Mouse (Mus musculus) myocyte (in vitro differentiated cells): ENCODE results near the gene Iqgap1. TPM values are rescaled to one million over a fixed set of nuclear protein-coding genes. Genes with fewer than 3 reads are reported as not detected.

Experiments used
- H3K27me3 ChIP-seq: one replicate; pipeline ENCODE4 v1.6.1; 2011; ENCODE audit not compliant: control insufficient read depth, insufficient read depth, insufficient read length
- H3K36me3 ChIP-seq: one replicate; pipeline ENCODE4 v1.6.1; 2011; ENCODE audit not compliant: control insufficient read depth, insufficient read depth
- H3K4me2 ChIP-seq: one replicate; pipeline ENCODE4 v1.6.1; 2011; ENCODE audit warnings: low read depth, control low read depth
- H3K4me3 ChIP-seq: one replicate; pipeline ENCODE4 v1.5.1; 2011; ENCODE audit warnings: mild to moderate bottlenecking, control low read depth, moderate library complexity
- H3K79me2 ChIP-seq: one replicate; pipeline ENCODE4 v1.6.1; 2011; ENCODE audit not compliant: control insufficient read depth, insufficient read depth
- H3ac ChIP-seq: one replicate; pipeline ENCODE4 v1.6.1; 2011; ENCODE audit not compliant: control insufficient read depth, insufficient read length
- CEBPB ChIP-seq: IDR thresholded peaks from 2 replicates; pipeline ENCODE4 v1.6.1; 2011; ENCODE audit warnings: mild to moderate bottlenecking, moderate library complexity; ENCODE audit not compliant: poor library complexity, insufficient read depth, severe bottlenecking
- E2F4 ChIP-seq: IDR thresholded peaks from one replicate; pipeline ENCODE4 v1.6.1; 2011; ENCODE audit warnings: mild to moderate bottlenecking, control low read depth, moderate library complexity; ENCODE audit not compliant: insufficient read depth
- MAX ChIP-seq: IDR thresholded peaks from one replicate; pipeline ENCODE4 v1.6.1; 2011; ENCODE audit warnings: low read depth, mild to moderate bottlenecking, control low read depth
- MYOD1 ChIP-seq, 3 experiments: IDR thresholded peaks; one replicate each; pipeline ENCODE4 v1.6.1; 2011; ENCODE audit warnings: control low read depth in 2 of 3, low read depth in 2 of 3, mild to moderate bottlenecking in 2 of 3, moderate library complexity in 1 of 3; ENCODE audit not compliant: insufficient read length in 2 of 3, control insufficient read depth in 1 of 3
- MYOG ChIP-seq, 3 experiments: IDR thresholded peaks; one replicate each; pipeline ENCODE4 v1.6.1; 2011; ENCODE audit warnings: control low read depth in 2 of 3, low read depth in 2 of 3, mild to moderate bottlenecking in 2 of 3; ENCODE audit not compliant: insufficient read length in 2 of 3, control insufficient read depth in 1 of 3, insufficient read depth in 1 of 3
- POLR2A ChIP-seq: IDR thresholded peaks from one replicate; pipeline ENCODE4 v1.6.1; 2011; ENCODE audit warnings: low read depth, mild to moderate bottlenecking, control low read depth, moderate library complexity; ENCODE audit not compliant: insufficient read length
- POLR2AphosphoS2 ChIP-seq: IDR thresholded peaks from one replicate; pipeline ENCODE4 v1.6.1; 2011; ENCODE audit warnings: low read depth, control low read depth; ENCODE audit not compliant: insufficient read length
- REST ChIP-seq: IDR thresholded peaks from one replicate; pipeline ENCODE4 v1.6.1; 2011; ENCODE audit warnings: mild to moderate bottlenecking, control low read depth, moderate library complexity; ENCODE audit not compliant: insufficient read depth, insufficient read length
- SRF ChIP-seq: IDR thresholded peaks from one replicate; pipeline ENCODE4 v1.6.1; 2011; ENCODE audit warnings: low read depth; ENCODE audit not compliant: control insufficient read depth, insufficient read length
- TCF12 ChIP-seq: IDR thresholded peaks from one replicate; pipeline ENCODE4 v1.6.1; 2011; ENCODE audit warnings: mild to moderate bottlenecking, control low read depth; ENCODE audit not compliant: poor library complexity, insufficient read depth, severe bottlenecking
- TCF3 ChIP-seq: IDR thresholded peaks from one replicate; pipeline ENCODE4 v1.6.1; 2011; ENCODE audit warnings: low read depth, control low read depth; ENCODE audit not compliant: insufficient read length
- USF1 ChIP-seq: IDR thresholded peaks from one replicate; pipeline ENCODE4 v1.6.1; 2011; ENCODE audit warnings: low read depth, mild to moderate bottlenecking, control low read depth, moderate library complexity
- polyA plus RNA-seq: library from polyadenylated mRNA; unstranded; fragments of >200 nt; fragmentation: generic; extraction: Trizol; gene quantifications from one replicate; pipeline ENCODE4 v1.2.1, GENCODE M21; 2012; ENCODE audit warnings: missing spikeins

The Iqgap1 gene
- polyA plus RNA-seq, 1 experiment, result 61.7 TPM

DNA sequence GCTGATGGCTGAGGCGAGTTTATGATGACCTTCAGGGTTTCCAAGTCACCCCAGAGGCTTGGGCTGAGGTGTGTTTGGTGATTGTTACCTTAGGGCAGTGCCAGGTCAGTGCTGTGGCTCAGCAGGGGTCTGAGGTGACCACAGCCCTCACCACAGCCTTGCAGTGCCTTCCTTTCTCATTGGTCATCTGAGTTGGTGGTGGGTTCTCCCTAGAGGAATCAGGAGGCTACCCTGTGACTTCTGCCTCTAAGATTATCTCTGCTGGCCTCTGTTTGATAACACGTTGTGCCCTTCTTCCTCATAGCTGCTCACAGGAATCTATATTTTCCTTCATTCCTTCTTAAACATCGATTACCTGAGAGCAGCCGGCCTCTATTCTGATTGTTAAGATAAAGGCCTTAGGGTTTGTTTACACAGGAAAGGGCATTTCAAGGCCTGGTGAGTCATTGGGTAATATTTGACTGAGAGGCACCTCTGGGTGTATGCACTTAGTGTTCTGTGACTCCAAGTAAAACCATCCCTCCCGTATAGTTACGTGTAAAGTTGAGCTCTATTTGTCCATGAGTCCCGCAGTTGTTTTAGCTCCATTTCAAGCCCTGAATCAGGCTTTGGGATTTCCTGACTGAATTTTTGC, 40.9 kb upstream of the Iqgap1 start:
- Histone ChIP-seq H3ac (no peak overlapping the region), H3K4me2 (no peak overlapping the region), H3K79me2 (peaks cover 9% of the 10 kb centered on the region), H3K4me3 (no peak overlapping the region), H3K27me3 (no peaks in the 10 kb centered on the region), H3K36me3 (peaks cover 13% of the 10 kb centered on the region)
- TF ChIP-seq TCF3, result no peak
- no peak for TF ChIP-seq POLR2AphosphoS2
- no peak for TF ChIP-seq CEBPB
- no peak for TF ChIP-seq SRF

DNA sequence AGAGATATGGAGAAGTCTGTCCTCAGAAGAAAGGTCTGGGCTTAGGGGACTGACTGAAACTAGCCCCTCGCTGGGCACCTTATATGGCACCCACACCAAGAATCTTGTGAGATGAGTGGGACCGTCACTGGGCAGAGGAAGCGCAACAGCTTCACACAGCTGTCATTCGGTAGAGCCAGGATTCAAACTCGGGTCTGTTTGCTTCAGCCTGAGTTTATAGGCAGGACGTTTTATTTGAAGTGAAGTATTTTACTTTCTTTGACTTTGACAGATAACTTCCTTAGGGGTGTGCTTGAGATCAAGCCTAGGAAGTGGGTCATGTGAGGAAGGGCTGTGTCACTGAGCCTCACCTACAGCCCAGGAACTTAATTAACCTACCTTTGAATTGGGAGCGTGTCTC, 39.7 kb upstream of the Iqgap1 start:
- peaks cover 11% of the 10 kb centered on the region for H3K79me2 ChIP-seq
- H3ac ChIP-seq, result no peak overlapping the region
- H3K27me3 ChIP-seq, result no peaks in the 10 kb centered on the region
- H3K4me2 ChIP-seq, result no peak overlapping the region
- no peak overlapping the region for H3K4me3 ChIP-seq
- TF ChIP-seq CEBPB (no peak), MYOG (IDR thresholded peaks at IDR 0.05; ENCODE audit: control insufficient read depth in 1 of 3, insufficient read depth in 1 of 3, insufficient read length in 2 of 3, low read depth in 2 of 3) (no peak)
- peaks cover 13% of the 10 kb centered on the region for H3K36me3 ChIP-seq

DNA sequence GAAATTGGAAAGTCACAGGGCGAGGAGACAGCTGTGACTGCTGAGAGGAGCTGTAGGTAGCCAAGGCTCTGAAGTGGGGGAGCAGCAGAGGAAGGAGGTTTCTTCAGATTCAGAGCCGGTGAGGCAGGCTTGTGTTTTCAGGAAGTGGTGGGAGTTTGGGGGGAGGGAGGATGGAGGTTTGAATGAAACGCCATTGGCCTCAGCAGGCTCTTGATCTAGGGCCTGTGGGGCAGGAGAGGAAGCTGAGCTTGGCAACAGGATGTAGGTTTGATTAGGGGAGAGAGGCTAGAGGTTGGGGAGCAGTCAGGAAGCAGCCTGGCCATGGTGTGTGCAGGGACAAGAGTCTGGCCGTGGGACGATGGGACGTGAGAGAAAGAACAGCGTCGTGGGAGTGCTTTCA, 39.1 kb upstream of the Iqgap1 start:
- no peak for TF ChIP-seq E2F4
- no peak for TF ChIP-seq SRF
- TF ChIP-seq TCF12, result no peak
- no peak for TF ChIP-seq POLR2AphosphoS2
- TF ChIP-seq USF1, result no peak
- TF ChIP-seq MYOD1 (IDR thresholded peaks at IDR 0.05; ENCODE audit: control insufficient read depth in 1 of 3, insufficient read length in 2 of 3, low read depth in 2 of 3), result no peak
- no peak for TF ChIP-seq MAX
- TF ChIP-seq TCF3, result no peak
- TF ChIP-seq CEBPB, result no peak
- TF ChIP-seq REST, result no peak
- no peak for TF ChIP-seq MYOG (IDR thresholded peaks at IDR 0.05; ENCODE audit: control insufficient read depth in 1 of 3, insufficient read depth in 1 of 3, insufficient read length in 2 of 3, low read depth in 2 of 3)
- TF ChIP-seq POLR2A, result no peak
- Histone ChIP-seq H3K27me3 (no peaks in the 10 kb centered on the region), H3K4me2 (no peak overlapping the region), H3K79me2 (peaks cover 11% of the 10 kb centered on the region), H3ac (no peak overlapping the region), H3K36me3 (peaks cover 13% of the 10 kb centered on the region), H3K4me3 (no peak overlapping the region)

DNA sequence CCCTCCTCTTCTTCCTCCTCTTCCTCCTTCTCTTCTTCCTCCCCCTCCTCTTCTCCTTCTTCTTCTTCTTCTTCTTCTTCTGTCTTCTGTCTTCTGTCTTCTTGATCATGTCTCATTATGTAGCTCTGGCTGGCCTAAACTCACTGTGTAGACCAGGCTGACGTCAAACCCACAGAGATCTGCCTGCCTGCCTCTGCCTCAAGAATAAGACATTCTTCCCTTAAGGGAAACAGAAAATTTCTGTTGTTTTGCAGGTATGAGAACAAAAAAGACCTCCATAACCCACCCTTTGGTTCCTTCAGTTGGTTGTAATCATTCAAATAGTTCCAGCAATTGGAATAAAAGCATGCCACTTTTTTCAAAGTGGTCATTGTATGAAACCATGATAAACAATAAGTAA, 38.4 kb upstream of the Iqgap1 start:
- no peak overlapping the region for H3K4me2 ChIP-seq
- no peak overlapping the region for H3K4me3 ChIP-seq
- H3K79me2 ChIP-seq, result peaks cover 11% of the 10 kb centered on the region
- H3K27me3 ChIP-seq, result no peaks in the 10 kb centered on the region
- H3ac ChIP-seq, result no peak overlapping the region
- no peak for TF ChIP-seq CEBPB
- TF ChIP-seq TCF3, result no peak
- no peak for TF ChIP-seq POLR2A
- TF ChIP-seq REST, result no peak
- no peak for TF ChIP-seq TCF12
- TF ChIP-seq E2F4, result no peak
- TF ChIP-seq MYOG (IDR thresholded peaks at IDR 0.05; ENCODE audit: control insufficient read depth in 1 of 3, insufficient read depth in 1 of 3, insufficient read length in 2 of 3, low read depth in 2 of 3), result no peak
- TF ChIP-seq MYOD1 (IDR thresholded peaks at IDR 0.05; ENCODE audit: control insufficient read depth in 1 of 3, insufficient read length in 2 of 3, low read depth in 2 of 3), result no peak
- no peak for TF ChIP-seq USF1
- TF ChIP-seq SRF, result no peak
- no peak for TF ChIP-seq POLR2AphosphoS2
- TF ChIP-seq MAX, result no peak
- peaks cover 8% of the 10 kb centered on the region for H3K36me3 ChIP-seq

DNA sequence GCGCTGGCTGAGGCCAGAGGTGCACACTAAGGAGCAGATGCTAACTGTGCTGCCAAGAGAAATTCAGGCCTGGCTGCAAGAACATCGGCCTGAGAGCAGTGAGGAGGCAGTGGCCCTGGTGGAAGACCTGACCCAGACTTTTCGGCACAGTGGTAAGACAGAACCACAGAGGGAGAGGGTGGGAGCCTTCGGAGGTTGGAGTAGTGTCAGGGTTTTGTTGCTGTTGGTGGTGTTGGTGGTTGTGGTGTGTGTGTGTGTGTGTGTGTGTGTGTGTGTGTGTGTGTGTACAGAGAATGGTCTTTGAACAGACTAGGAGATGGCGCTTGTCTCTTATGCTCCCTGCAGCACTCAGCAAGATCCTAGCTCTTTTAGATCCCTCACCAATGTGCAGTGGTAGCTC, 37.7 kb upstream of the Iqgap1 start:
- Histone ChIP-seq H3ac (no peak overlapping the region), H3K79me2 (peaks cover 11% of the 10 kb centered on the region), H3K36me3 (peaks cover 1% of the 10 kb centered on the region), H3K4me2 (no peak overlapping the region), H3K27me3 (no peaks in the 10 kb centered on the region), H3K4me3 (no peak overlapping the region)
- TF ChIP-seq POLR2A (no peak), REST (no peak), TCF12 (no peak), POLR2AphosphoS2 (no peak), CEBPB (no peak), SRF (no peak), MYOD1 (IDR thresholded peaks at IDR 0.05; ENCODE audit: control insufficient read depth in 1 of 3, insufficient read length in 2 of 3, low read depth in 2 of 3) (no peak), E2F4 (no peak), USF1 (no peak), MYOG (IDR thresholded peaks at IDR 0.05; ENCODE audit: control insufficient read depth in 1 of 3, insufficient read depth in 1 of 3, insufficient read length in 2 of 3, low read depth in 2 of 3) (no peak), MAX (no peak), TCF3 (no peak)
